Mouse (Mus musculus) ES-E14 (cell line): ENCODE measurements at regions not wholly inside any gene's neighbourhood (a gene's known extent, or its start where the extent isn't known, plus 50 kb on each side); places are given as distances from the start of the nearest gene placed in this dataset.

ENCODE experiments used
- DNase-seq: peaks from one replicate; pipeline ENCODE4 v3.0.0-alpha.2; 2013; ENCODE audit warnings: low read depth, low spot score
- H3K27ac ChIP-seq: 2 replicates; pipeline ENCODE4 v1.5.1; 2012; ENCODE audit warnings: low read depth, mild to moderate bottlenecking, low read length, moderate library complexity, mixed read lengths; ENCODE audit not compliant: poor library complexity, insufficient read depth, severe bottlenecking
- H3K36me3 ChIP-seq: 2 replicates; pipeline ENCODE4 v1.6.1; 2012; ENCODE audit warnings: mild to moderate bottlenecking, low read length, moderate library complexity, mixed read lengths; ENCODE audit not compliant: control insufficient read depth, poor library complexity, insufficient read depth, severe bottlenecking
- H3K4me1 ChIP-seq, 2 experiments: fragments of 150-350 bp in 1 of 2; sonication (generic) in 1 of 2; 2 replicates each; pipeline ENCODE4 v1.6.1; 2012; ENCODE audit warnings: low read length in 2 of 2, mild to moderate bottlenecking in 1 of 2, mixed read lengths in 1 of 2; ENCODE audit not compliant: control insufficient read depth in 2 of 2, insufficient read depth in 2 of 2, poor library complexity in 1 of 2
- H3K4me3 ChIP-seq, 2 experiments: fragments of 150-350 bp in 1 of 2; sonication (generic) in 1 of 2; 2 replicates each; pipeline ENCODE4 v1.5.1; 2012; ENCODE audit warnings: low read length in 2 of 2, low read depth in 1 of 2, mild to moderate bottlenecking in 1 of 2, mixed read lengths in 1 of 2; ENCODE audit not compliant: insufficient read depth in 1 of 2, poor library complexity in 1 of 2, severe bottlenecking in 1 of 2
- H3K9ac ChIP-seq: 2 replicates; pipeline ENCODE4 v1.6.1; 2012; ENCODE audit warnings: low read depth, mild to moderate bottlenecking, low read length, mixed read lengths; ENCODE audit not compliant: poor library complexity, insufficient read depth, severe bottlenecking
- H3K9me3 ChIP-seq: fragments of 150-350 bp; sonication (generic); 2 replicates; pipeline ENCODE4 v1.6.1; 2012; ENCODE audit warnings: low read depth, mild to moderate bottlenecking, low read length; ENCODE audit not compliant: control insufficient read depth, insufficient read depth
- CHD2 ChIP-seq: IDR thresholded peaks from 2 replicates; pipeline ENCODE4 v1.6.1; 2014; ENCODE audit warnings: mild to moderate bottlenecking, low read depth, low read length, inconsistent platforms
- HCFC1 ChIP-seq: IDR thresholded peaks from 2 replicates; pipeline ENCODE4 v1.6.1; 2012; ENCODE audit warnings: low read length, inconsistent platforms, borderline replicate concordance; ENCODE audit not compliant: insufficient read depth
- MAFK ChIP-seq: IDR thresholded peaks from 2 replicates; pipeline ENCODE4 v1.6.1; 2014; ENCODE audit warnings: mild to moderate bottlenecking, low read depth, low read length, inconsistent platforms; ENCODE audit not compliant: insufficient read depth
- ZC3H11A ChIP-seq: IDR thresholded peaks from 2 replicates; pipeline ENCODE4 v1.6.1; 2012; ENCODE audit warnings: low read depth, mild to moderate bottlenecking, inconsistent platforms, low read length, borderline replicate concordance
- ZNF384 ChIP-seq: IDR thresholded peaks from 2 replicates; pipeline ENCODE4 v1.6.1; 2012; ENCODE audit warnings: low read depth, low read length, inconsistent platforms
- in situ Hi-C, 2 experiments: fragments of 600-800 bp; cut with MboI; formaldehyde crosslinking; loops; one replicate each; pipeline ENCODE4 v1.15.1; 2025; ENCODE audit warnings: low sequenced_read_pairs in 2 of 2, inconsistent platforms in 1 of 2; ENCODE audit not compliant: unreplicated experiment in 2 of 2

GRCm38 (mm10) chr8:12103296-12103695, 175.3 kb upstream of the A230072I06Rik start:
- Histone ChIP-seq H3K27ac (no peak overlapping the region), H3K36me3 (no peaks in the 10 kb centered on the region), H3K4me1 (peaks cover 0 to 4% of the 10 kb centered on the region in 2 experiments; a peak in 1 of 4 replicates), H3K9me3 (no peaks in the 10 kb centered on the region), H3K4me3 (no peak overlapping the region), H3K9ac (no peak overlapping the region)
- in situ Hi-C loops, result no loop called here
- no peak for DNase-seq
- TF ChIP-seq MAFK (no peak), ZNF384 (no peak), CHD2 (no peak), HCFC1 (no peak), ZC3H11A (no peak)

GRCm38 (mm10) chr8:12105106-12105901, 173.3 kb upstream of the A230072I06Rik start:
- Histone ChIP-seq H3K36me3 (no peaks in the 10 kb centered on the region), H3K9ac (no peak overlapping the region), H3K27ac (no peak overlapping the region), H3K4me1 (peaks cover 0 to 4% of the 10 kb centered on the region in 2 experiments; a peak in 1 of 4 replicates), H3K9me3 (no peaks in the 10 kb centered on the region), H3K4me3 (no peak overlapping the region)
- in situ Hi-C loops, result no loop called here
- TF ChIP-seq CHD2, result no peak
- no peak for TF ChIP-seq ZC3H11A
- no peak for TF ChIP-seq MAFK
- TF ChIP-seq HCFC1, result no peak
- TF ChIP-seq ZNF384, result no peak
- no peak for DNase-seq

GRCm38 (mm10) chr8:12108578-12108977, 170.0 kb upstream of the A230072I06Rik start:
- Histone ChIP-seq H3K9ac (no peak overlapping the region), H3K27ac (no peak overlapping the region), H3K4me1 (peaks cover 0 to 4% of the 10 kb centered on the region in 2 experiments; a peak in 1 of 4 replicates), H3K36me3 (no peaks in the 10 kb centered on the region), H3K4me3 (no peak overlapping the region), H3K9me3 (no peaks in the 10 kb centered on the region)
- no peak for DNase-seq
- in situ Hi-C loops, result no loop called here
- TF ChIP-seq MAFK, result no peak
- TF ChIP-seq ZC3H11A, result no peak
- no peak for TF ChIP-seq CHD2
- TF ChIP-seq ZNF384, result no peak
- TF ChIP-seq HCFC1, result no peak

GRCm38 (mm10) chr8:12111626-12112025, 167.0 kb upstream of the A230072I06Rik start:
- Histone ChIP-seq H3K4me1 (no peaks in the 10 kb centered on the region; a peak in 1 of 4 replicates), H3K9ac (no peak overlapping the region), H3K4me3 (no peak overlapping the region), H3K27ac (no peak overlapping the region), H3K9me3 (no peaks in the 10 kb centered on the region), H3K36me3 (no peaks in the 10 kb centered on the region)
- TF ChIP-seq ZNF384 (no peak), CHD2 (no peak), HCFC1 (no peak), ZC3H11A (no peak), MAFK (no peak)
- in situ Hi-C loops, result no loop called here
- DNase-seq, result no peak

GRCm38 (mm10) chr8:12113023-12113422, 165.6 kb upstream of the A230072I06Rik start:
- Histone ChIP-seq H3K9me3 (no peaks in the 10 kb centered on the region), H3K27ac (no peak overlapping the region), H3K36me3 (no peaks in the 10 kb centered on the region), H3K4me3 (no peak overlapping the region), H3K4me1 (no peaks in the 10 kb centered on the region; a peak in 1 of 4 replicates), H3K9ac (no peak overlapping the region)
- in situ Hi-C loops, result no loop called here
- TF ChIP-seq CHD2, result no peak
- no peak for DNase-seq
